Mouse (Mus musculus): ENCODE data around the gene Irf5. TPM values are rescaled to one million over a fixed set of nuclear protein-coding genes. Genes with fewer than 3 reads are reported as not detected.

Irf5 gene
- polyA plus RNA-seq, 1 experiment = 214 TPM

DNA sequence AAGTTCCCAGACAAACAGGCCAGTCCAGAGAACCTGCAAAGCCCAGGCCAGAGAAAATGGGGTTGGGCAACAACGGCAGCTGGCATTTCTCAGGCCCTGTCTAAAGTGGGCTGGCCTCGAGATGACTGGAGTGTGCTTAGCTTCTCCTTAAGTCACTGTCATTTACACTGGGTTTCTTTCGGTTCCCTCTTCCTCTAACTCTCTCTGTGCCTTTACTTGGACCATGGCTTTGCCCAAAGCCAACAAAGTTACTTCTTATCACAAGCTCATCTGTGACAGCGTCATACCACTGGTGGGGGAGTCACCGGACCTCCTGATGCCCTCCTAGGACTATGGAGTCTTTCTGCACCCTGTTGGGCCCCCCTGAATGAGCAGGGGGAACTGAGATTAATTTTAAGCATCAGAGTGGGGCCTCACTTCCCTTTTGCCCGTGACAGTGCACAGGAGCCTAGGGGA, 2.4 kb upstream of the Irf5 start:
- Histone ChIP-seq H3K4me1 (ENCODE audit: control insufficient read depth, insufficient read depth, low read length) (peaks cover 30% of the 10 kb centered on the region), H3K4me3 (ENCODE audit: insufficient read depth, low read length) (no peak overlapping the region), H3K27ac (ENCODE audit: insufficient read depth, low read depth, low read length) (peak overlapping the region; percentile 92)
- TF ChIP-seq POLR2A (IDR thresholded peaks at IDR 0.05; ENCODE audit: borderline replicate concordance, low read depth, low read length) (no peak), CTCF (IDR thresholded peaks at IDR 0.05; ENCODE audit: low read depth, low read length) (no peak)

DNA sequence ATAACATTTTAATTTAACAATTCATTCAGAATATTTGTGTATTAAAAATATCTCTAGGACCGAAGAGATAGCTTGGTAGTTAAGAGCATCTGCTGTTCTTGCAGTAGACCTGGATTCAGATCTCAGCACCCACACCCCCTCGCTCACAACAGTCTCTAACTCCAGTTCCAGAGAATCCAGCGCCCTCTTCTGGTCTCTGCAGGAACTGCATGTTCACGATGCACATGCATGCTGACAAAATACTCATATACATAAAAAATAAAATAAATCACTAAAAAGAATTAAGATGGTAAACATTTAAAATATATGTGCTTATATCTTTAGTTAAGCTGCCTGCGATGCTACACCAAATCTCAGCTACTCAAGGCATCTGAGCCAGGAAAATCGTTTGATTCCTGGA, 1.2 kb upstream of the Irf5 start:
- no peak overlapping the region for H3K4me3 ChIP-seq (ENCODE audit: insufficient read depth, low read length)
- peaks cover 37% of the 10 kb centered on the region for H3K4me1 ChIP-seq (ENCODE audit: control insufficient read depth, insufficient read depth, low read length)
- H3K27ac ChIP-seq (ENCODE audit: insufficient read depth, low read depth, low read length) = peak overlapping the region; percentile 92; the same call in 1 of the 2 replicates
- TF ChIP-seq CTCF (IDR thresholded peaks at IDR 0.05; ENCODE audit: low read depth, low read length) (peak; percentile 92), POLR2A (IDR thresholded peaks at IDR 0.05; ENCODE audit: borderline replicate concordance, low read depth, low read length) (no peak)

DNA sequence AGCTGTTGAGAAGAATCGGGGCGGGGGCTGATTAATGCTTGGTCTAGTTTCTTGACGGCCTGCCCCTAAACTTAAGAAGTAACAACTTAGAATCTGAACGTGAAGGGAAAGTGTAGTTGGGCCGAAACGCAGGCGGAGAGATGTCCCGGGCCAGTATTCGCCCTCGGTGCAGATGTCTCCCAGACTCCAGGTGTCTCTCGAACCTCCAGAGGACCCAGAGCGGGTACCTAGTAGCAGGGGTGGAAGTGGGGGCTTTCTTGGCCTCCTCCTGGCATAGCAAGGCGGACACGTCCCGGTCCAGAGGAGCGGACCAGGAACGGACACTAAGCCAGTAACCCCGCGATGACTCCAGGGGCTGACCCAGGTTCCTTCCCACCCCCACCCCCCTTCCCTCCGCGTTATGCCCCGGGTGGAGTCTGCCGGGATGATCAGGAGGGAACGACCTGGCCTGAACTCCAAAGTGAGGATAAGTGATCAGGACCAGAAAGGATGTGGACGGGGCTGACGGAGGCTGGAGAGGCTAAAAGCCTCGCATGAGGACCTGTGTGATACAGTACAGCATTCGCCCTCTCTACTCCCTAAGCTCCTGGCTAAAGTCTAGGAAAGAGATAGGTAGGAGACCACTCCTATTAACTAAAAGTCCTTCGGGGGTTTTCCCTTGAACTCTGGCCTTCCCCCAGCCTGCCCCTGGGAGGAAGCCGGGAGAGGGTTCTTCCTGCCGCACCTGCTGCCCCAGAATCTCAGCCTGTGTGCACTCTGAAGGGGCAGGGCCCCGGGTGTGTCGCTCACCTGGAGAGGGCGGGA, 1.1 kb downstream of the Irf5 start:
- H3K4me3 ChIP-seq (ENCODE audit: insufficient read depth, low read length) = peak overlapping the region; percentile 80
- TF ChIP-seq CTCF (IDR thresholded peaks at IDR 0.05; ENCODE audit: low read depth, low read length) (no peak), POLR2A (IDR thresholded peaks at IDR 0.05; ENCODE audit: borderline replicate concordance, low read depth, low read length) (no peak)
- H3K4me1 ChIP-seq (ENCODE audit: control insufficient read depth, insufficient read depth, low read length) = peaks cover 50% of the 10 kb centered on the region
- peak overlapping the region; percentile 83 for H3K27ac ChIP-seq (ENCODE audit: insufficient read depth, low read depth, low read length)

DNA sequence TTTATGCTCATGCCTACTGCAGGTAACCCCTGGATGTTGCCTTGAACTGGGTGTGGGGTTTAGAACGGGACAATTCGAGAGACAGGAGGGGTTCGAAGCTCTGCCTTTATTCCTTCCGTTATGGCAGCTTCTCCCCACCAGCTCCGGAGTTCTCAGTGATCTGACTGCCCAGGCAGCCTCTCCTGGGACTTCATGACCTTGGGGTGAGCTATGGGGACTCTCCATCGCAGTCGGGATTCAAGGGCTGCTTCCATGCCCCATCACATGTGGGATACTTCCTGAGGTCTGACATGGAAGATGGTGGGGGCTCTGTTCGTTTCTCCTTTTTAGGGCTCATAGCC, 1.7 kb downstream of the Irf5 start:
- peak overlapping the region; percentile 80 for H3K4me3 ChIP-seq (ENCODE audit: insufficient read depth, low read length)
- peak overlapping the region; percentile 83 for H3K27ac ChIP-seq (ENCODE audit: insufficient read depth, low read depth, low read length)
- TF ChIP-seq POLR2A (IDR thresholded peaks at IDR 0.05; ENCODE audit: borderline replicate concordance, low read depth, low read length) = no peak
- no peak for TF ChIP-seq CTCF (IDR thresholded peaks at IDR 0.05; ENCODE audit: low read depth, low read length)
- peaks cover 47% of the 10 kb centered on the region for H3K4me1 ChIP-seq (ENCODE audit: control insufficient read depth, insufficient read depth, low read length)

DNA sequence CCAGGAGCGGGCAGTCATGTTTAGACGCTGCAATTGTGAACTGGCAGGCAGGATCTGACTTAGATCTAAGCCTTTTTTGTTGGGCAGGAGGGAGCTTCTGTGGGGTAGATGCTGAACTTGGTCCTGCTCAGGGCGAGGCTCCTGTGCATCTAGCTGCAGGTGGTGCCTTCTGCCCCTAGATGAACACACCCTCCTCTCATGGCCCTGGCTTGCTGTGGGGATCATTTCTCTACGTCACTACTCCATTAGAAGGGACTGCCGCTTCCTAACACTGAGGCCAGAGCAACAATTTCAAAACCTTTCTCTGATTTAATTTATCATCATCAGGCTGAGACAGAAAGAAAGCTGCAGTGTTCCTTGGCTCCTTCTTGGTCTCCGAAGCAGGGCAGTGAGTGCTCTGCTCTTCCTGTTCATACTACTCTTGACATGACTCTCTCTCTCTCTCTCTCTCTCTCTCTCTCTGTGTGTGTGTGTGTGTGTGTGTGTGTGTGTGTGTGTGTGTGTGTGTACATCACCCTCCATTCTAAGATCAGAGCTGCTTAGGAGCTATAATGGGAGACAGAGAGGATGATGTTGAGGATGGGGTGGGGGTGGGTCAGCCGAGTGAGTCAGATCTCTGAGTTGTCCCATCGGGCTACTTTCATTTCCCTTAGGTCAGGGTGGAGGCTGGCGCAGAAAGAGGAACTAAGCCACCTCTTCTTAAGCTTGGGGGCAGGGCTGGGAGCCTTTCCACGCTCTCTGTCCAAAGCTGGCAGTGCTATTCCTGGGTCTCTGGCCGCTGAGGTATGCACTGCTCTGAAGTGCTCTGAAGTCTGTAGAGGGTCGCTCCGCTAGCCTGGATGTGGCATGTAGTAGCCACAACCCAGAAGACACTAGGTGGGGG, 2.4 kb downstream of the Irf5 start:
- no peak for TF ChIP-seq CTCF (IDR thresholded peaks at IDR 0.05; ENCODE audit: low read depth, low read length)
- no peak for TF ChIP-seq POLR2A (IDR thresholded peaks at IDR 0.05; ENCODE audit: borderline replicate concordance, low read depth, low read length)
- Histone ChIP-seq H3K4me1 (ENCODE audit: control insufficient read depth, insufficient read depth, low read length) (peaks cover 47% of the 10 kb centered on the region), H3K4me3 (ENCODE audit: insufficient read depth, low read length) (peak overlapping the region; percentile 80), H3K27ac (ENCODE audit: insufficient read depth, low read depth, low read length) (peak overlapping the region; percentile 98)

DNA sequence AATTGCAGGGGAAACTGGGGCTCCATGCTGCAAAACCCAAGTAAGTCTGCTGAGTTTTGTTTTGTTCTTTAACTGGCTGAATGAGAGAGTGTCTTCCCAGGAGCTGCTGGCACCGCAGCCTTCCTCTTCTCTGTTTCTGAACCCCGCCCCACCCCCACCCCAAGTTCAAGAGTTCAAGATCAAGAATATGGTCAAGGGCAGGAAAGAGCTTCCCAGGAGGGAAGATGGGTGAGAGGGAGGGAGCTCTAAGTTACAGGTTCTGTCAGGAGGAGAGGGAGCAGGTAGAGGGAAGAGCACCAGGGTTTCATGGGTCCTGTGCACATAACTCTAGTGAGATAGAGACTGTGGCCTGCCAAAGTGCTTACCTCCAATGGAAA, 3.0 kb downstream of the Irf5 start:
- peaks cover 47% of the 10 kb centered on the region for H3K4me1 ChIP-seq (ENCODE audit: control insufficient read depth, insufficient read depth, low read length)
- TF ChIP-seq POLR2A (IDR thresholded peaks at IDR 0.05; ENCODE audit: borderline replicate concordance, low read depth, low read length) = no peak
- no peak for TF ChIP-seq CTCF (IDR thresholded peaks at IDR 0.05; ENCODE audit: low read depth, low read length)
- peak overlapping the region; percentile 58 for H3K4me3 ChIP-seq (ENCODE audit: insufficient read depth, low read length)
- peak overlapping the region; percentile 98 for H3K27ac ChIP-seq (ENCODE audit: insufficient read depth, low read depth, low read length)

DNA sequence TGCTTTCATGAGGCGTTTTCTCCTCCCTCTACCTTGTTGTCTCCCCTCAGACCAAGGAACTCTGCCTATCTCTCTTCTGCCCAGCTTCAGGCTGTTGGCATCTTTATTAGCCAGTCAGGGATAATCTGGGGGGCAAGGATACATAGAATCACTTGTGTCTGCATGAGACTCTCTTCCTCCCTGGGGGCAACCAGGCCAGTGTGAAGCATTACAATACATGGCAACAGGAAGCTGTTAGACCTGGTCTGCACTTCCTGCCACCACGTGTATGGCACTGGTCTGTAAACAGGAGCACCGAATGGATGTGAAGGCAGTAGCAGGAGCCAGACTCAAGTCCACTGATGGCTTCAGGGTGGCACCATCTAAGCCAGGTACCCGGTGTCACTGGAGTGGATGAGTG, 3.6 kb downstream of the Irf5 start:
- Histone ChIP-seq H3K4me1 (ENCODE audit: control insufficient read depth, insufficient read depth, low read length) (peaks cover 41% of the 10 kb centered on the region), H3K27ac (ENCODE audit: insufficient read depth, low read depth, low read length) (peak overlapping the region; percentile 98), H3K4me3 (ENCODE audit: insufficient read depth, low read length) (peak overlapping the region; percentile 58)
- TF ChIP-seq POLR2A (IDR thresholded peaks at IDR 0.05; ENCODE audit: borderline replicate concordance, low read depth, low read length) (no peak), CTCF (IDR thresholded peaks at IDR 0.05; ENCODE audit: low read depth, low read length) (no peak)

DNA sequence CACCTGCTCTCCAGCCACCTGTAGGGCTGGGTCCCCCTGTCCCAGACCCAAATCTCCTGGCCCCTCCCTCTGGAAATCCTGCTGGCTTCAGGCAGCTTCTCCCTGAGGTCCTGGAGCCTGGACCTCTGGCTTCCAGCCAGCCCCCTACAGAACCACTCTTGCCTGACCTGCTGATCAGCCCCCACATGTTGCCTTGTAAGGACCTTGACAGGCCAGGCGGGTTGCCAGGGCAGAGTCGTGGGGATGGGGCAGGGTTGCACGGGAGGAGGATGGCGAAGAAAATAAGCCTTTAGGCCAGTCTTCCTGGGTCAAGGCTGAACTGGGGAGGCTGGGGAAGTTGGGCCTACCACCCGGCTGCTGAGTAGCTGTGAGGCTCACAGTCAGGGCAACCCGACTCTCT, 8.9 kb downstream of the Irf5 start:
- Histone ChIP-seq H3K4me1 (ENCODE audit: control insufficient read depth, insufficient read depth, low read length) (peaks cover 39% of the 10 kb centered on the region), H3K4me3 (ENCODE audit: insufficient read depth, low read length) (no peak overlapping the region), H3K27ac (ENCODE audit: insufficient read depth, low read depth, low read length) (no peak overlapping the region)
- no peak for TF ChIP-seq CTCF (IDR thresholded peaks at IDR 0.05; ENCODE audit: low read depth, low read length)
- no peak for TF ChIP-seq POLR2A (IDR thresholded peaks at IDR 0.05; ENCODE audit: borderline replicate concordance, low read depth, low read length)

DNA sequence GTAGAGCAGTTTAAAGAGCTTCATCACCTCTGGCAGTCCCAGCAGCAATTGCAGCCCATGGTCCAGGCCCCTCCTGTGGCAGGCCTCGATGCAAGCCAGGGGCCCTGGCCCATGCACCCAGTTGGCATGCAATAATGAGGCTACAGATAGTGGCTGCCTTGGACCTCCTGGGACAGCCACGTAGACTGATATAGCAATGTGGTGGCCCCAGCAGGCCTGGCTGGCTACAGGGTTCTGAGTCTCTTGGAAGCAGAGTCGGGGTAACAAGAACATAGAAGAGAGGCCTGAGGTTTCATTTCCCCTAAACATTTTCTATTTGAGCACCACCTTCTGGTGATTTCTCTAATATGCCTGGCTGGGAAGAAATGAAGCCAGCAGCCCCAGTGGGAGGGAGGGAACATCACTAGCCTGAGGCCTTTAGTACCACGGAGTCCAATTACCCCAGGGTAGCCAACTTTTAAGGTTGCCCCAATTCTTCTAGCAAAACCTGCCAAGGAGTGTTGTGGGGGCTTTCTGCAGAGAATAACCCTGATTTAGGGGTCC, 10.3 kb downstream of the Irf5 start:
- TF ChIP-seq POLR2A (IDR thresholded peaks at IDR 0.05; ENCODE audit: borderline replicate concordance, low read depth, low read length) (no peak), CTCF (IDR thresholded peaks at IDR 0.05; ENCODE audit: low read depth, low read length) (no peak)
- peaks cover 26% of the 10 kb centered on the region for H3K4me1 ChIP-seq (ENCODE audit: control insufficient read depth, insufficient read depth, low read length)
- H3K4me3 ChIP-seq (ENCODE audit: insufficient read depth, low read length) = no peak overlapping the region
- peak overlapping the region; percentile 28; the same call in 1 of the 2 replicates for H3K27ac ChIP-seq (ENCODE audit: insufficient read depth, low read depth, low read length)
